Mouse (Mus musculus): ENCODE measurements at regions not wholly inside any gene's neighbourhood (a gene's known extent, or its start where the extent isn't known, plus 50 kb on each side); places are given as distances from the start of the nearest gene placed in this dataset.

DNA sequence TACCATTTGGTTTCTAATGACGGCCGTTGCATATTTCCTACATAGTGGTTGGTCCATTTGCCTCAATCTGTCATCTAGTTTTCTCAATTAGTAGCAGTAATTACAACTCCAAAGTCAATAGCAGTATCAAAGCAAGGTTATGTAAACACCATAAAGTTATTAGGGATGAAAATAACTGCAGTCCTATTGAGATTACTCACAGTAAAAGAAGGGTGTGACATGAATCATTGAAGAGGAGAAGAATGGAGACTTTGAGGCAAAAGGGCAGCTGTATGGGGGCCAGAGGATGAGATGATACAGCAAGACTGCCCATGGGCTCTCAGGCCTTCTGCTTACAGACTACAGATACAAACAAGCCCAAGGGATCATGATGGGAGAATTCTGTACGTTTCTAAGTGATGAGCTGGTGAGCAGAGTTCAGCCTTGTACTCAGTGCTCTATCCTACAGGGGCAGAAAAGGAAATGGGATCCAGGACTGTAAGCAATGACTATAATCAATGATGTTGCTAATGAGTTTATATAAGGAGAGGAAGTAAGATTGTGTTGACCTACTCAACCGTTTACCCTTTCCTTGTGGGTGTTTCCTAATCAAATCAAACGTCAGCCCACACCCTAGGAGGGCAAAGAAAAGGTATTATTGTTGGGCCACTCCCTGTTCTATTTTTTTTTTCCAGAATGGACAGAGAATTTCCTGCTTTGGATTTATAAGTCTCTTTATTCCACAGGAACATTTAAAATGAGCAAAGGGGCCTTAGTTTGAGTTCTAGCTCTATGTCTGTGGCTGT lies 213.0 kb downstream of the Gm5447 start:
- no peak for DNase-seq (ENCODE audit: low spot score)

GRCm38 (mm10) chr13:31189116-31189515 lies 215.1 kb downstream of the Gm5447 start:
- TF ChIP-seq POLR2A (IDR thresholded peaks at IDR 0.05; ENCODE audit: borderline replicate concordance, extremely low read depth, insufficient read depth, insufficient read length): no peak
- WGBS: 36% methylated on average over 1 of the region's 1 CpGs
- no peak overlapping the region for H3K4me2 ChIP-seq (replicated peaks; ENCODE audit: low read depth, low read length, severe bottlenecking)
- H3K4me1 ChIP-seq (ENCODE audit: control insufficient read depth, insufficient read depth, low read length): peaks cover 12% of the 10 kb centered on the region
- H3K36me3 ChIP-seq (ENCODE audit: control insufficient read depth, insufficient read depth, low read length): no peaks in the 10 kb centered on the region
- no peak overlapping the region for H3K9ac ChIP-seq (ENCODE audit: low read depth, low read length, severe bottlenecking)
- H3K27ac ChIP-seq (replicated peaks; ENCODE audit: low read depth, low read length): no peak overlapping the region
- DNase-seq (ENCODE audit: low spot score): no peak
- H3K4me3 ChIP-seq (replicated peaks; ENCODE audit: low read length): no peak overlapping the region
- 0 out of 2 replicates have a peak, but pooled peaks cover 4% of the 10 kb centered on the region for H3K27me3 ChIP-seq (ENCODE audit: control insufficient read depth, insufficient read depth, low read length)
- ATAC-seq (ENCODE audit: low FRiP score, low read depth): no peak
- H3K9me3 ChIP-seq (ENCODE audit: control insufficient read depth, low read length): no peaks in the 10 kb centered on the region

More for the DNA sequence above, 213.0 kb downstream of the Gm5447 start:
- H3K36me3 ChIP-seq (ENCODE audit: control insufficient read depth, insufficient read depth, low read length): no peaks in the 10 kb centered on the region
- peaks cover 8% of the 10 kb centered on the region for H3K4me1 ChIP-seq (ENCODE audit: control insufficient read depth, insufficient read depth, low read length)
- no peak overlapping the region for H3K4me2 ChIP-seq (replicated peaks; ENCODE audit: low read depth, low read length, severe bottlenecking)
- no peak overlapping the region for H3K4me3 ChIP-seq (replicated peaks; ENCODE audit: low read length)
- H3K27me3 ChIP-seq (ENCODE audit: control insufficient read depth, insufficient read depth, low read length): 0 out of 2 replicates have a peak, but pooled peaks cover 4% of the 10 kb centered on the region
- H3K9ac ChIP-seq (ENCODE audit: low read depth, low read length, severe bottlenecking): no peak overlapping the region
- TF ChIP-seq POLR2A (IDR thresholded peaks at IDR 0.05; ENCODE audit: borderline replicate concordance, extremely low read depth, insufficient read depth, insufficient read length): no peak
- H3K9me3 ChIP-seq (ENCODE audit: control insufficient read depth, low read length): no peaks in the 10 kb centered on the region
- 43% methylated on average over 5 of the region's 5 CpGs for whole genome bisulfite sequencing
- ATAC-seq (ENCODE audit: low FRiP score, low read depth): no peak
- no peak overlapping the region for H3K27ac ChIP-seq (replicated peaks; ENCODE audit: low read depth, low read length)

- H3K36me3 ChIP-seq (ENCODE audit: control insufficient read depth, insufficient read depth, low read length): no peaks in the 10 kb centered on the region
- no peak overlapping the region for H3K4me2 ChIP-seq (replicated peaks; ENCODE audit: low read depth, low read length, severe bottlenecking)
- no peak for DNase-seq (ENCODE audit: low spot score)
- H3K9ac ChIP-seq (ENCODE audit: low read depth, low read length, severe bottlenecking): no peak overlapping the region
- WGBS: 76% methylated on average over 4 of the region's 4 CpGs
- H3K27me3 ChIP-seq (ENCODE audit: control insufficient read depth, insufficient read depth, low read length): 0 out of 2 replicates have a peak, but pooled peaks cover 4% of the 10 kb centered on the region
- H3K9me3 ChIP-seq (ENCODE audit: control insufficient read depth, low read length): no peaks in the 10 kb centered on the region
- ATAC-seq (ENCODE audit: low FRiP score, low read depth): no peak
- H3K27ac ChIP-seq (replicated peaks; ENCODE audit: low read depth, low read length): no peak overlapping the region
- no peak overlapping the region for H3K4me3 ChIP-seq (replicated peaks; ENCODE audit: low read length)
- peaks cover 12% of the 10 kb centered on the region for H3K4me1 ChIP-seq (ENCODE audit: control insufficient read depth, insufficient read depth, low read length)
- no peak for TF ChIP-seq POLR2A (IDR thresholded peaks at IDR 0.05; ENCODE audit: borderline replicate concordance, extremely low read depth, insufficient read depth, insufficient read length)
Measured at GRCm38 (mm10) chr13:31190036-31190435, 216.0 kb downstream of the Gm5447 start.

GRCm38 (mm10) chr13:31191344-31192139 lies 217.5 kb downstream of the Gm5447 start:
- Histone ChIP-seq H3K4me1 (ENCODE audit: control insufficient read depth, insufficient read depth, low read length) (peaks cover 12% of the 10 kb centered on the region), H3K36me3 (ENCODE audit: control insufficient read depth, insufficient read depth, low read length) (no peaks in the 10 kb centered on the region), H3K27me3 (ENCODE audit: control insufficient read depth, insufficient read depth, low read length) (0 out of 2 replicates have a peak, but pooled peaks cover 4% of the 10 kb centered on the region), H3K27ac (replicated peaks; ENCODE audit: low read depth, low read length) (no peak overlapping the region), H3K9me3 (ENCODE audit: control insufficient read depth, low read length) (no peaks in the 10 kb centered on the region), H3K4me2 (replicated peaks; ENCODE audit: low read depth, low read length, severe bottlenecking) (no peak overlapping the region), H3K4me3 (replicated peaks; ENCODE audit: low read length) (no peak overlapping the region), H3K9ac (ENCODE audit: low read depth, low read length, severe bottlenecking) (no peak overlapping the region)
- no peak for TF ChIP-seq POLR2A (IDR thresholded peaks at IDR 0.05; ENCODE audit: borderline replicate concordance, extremely low read depth, insufficient read depth, insufficient read length)
- DNase-seq (ENCODE audit: low spot score) (peak; percentile 58), ATAC-seq (ENCODE audit: low FRiP score, low read depth) (peak; percentile 67)
- 47% methylated on average over 7 of the region's 7 CpGs for WGBS

DNA sequence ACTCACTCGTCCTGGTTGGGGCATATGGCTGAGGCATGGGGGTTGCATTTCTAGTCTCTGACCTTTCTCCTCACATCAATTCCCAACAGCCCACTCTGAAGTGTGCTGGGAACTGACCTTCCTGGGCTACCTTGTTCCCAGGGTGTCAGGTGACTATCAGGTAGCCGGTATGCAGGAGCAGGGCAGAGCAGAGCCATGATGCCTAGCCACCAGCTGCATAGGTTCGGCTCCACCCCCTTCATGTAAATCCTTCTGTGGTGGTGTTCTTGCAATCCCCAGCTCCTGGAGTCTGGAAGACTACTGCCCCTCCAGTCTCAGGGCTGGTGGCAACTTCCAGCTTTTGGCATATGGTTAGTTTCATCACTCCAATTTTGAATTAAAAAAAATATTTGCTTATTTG lies 221.0 kb downstream of the Gm5447 start:
- ATAC-seq (ENCODE audit: low FRiP score, low read depth) (no peak), DNase-seq (ENCODE audit: low spot score) (no peak)
- no peaks in the 10 kb centered on the region for H3K9me3 ChIP-seq (ENCODE audit: control insufficient read depth, low read length)
- 57% methylated on average over 3 of the region's 3 CpGs for WGBS
- TF ChIP-seq POLR2A (IDR thresholded peaks at IDR 0.05; ENCODE audit: borderline replicate concordance, extremely low read depth, insufficient read depth, insufficient read length): no peak
- H3K4me2 ChIP-seq (replicated peaks; ENCODE audit: low read depth, low read length, severe bottlenecking): no peak overlapping the region
- no peak overlapping the region for H3K4me3 ChIP-seq (replicated peaks; ENCODE audit: low read length)
- H3K9ac ChIP-seq (ENCODE audit: low read depth, low read length, severe bottlenecking): no peak overlapping the region
- peaks cover 12% of the 10 kb centered on the region for H3K4me1 ChIP-seq (ENCODE audit: control insufficient read depth, insufficient read depth, low read length)
- no peak overlapping the region for H3K27ac ChIP-seq (replicated peaks; ENCODE audit: low read depth, low read length)
- 0 out of 2 replicates have a peak, but pooled peaks cover 4% of the 10 kb centered on the region for H3K27me3 ChIP-seq (ENCODE audit: control insufficient read depth, insufficient read depth, low read length)
- no peaks in the 10 kb centered on the region for H3K36me3 ChIP-seq (ENCODE audit: control insufficient read depth, insufficient read depth, low read length)

Data from limb, embryonic 14.5 days (tissue).